Mouse (Mus musculus) limb, embryonic 11.5 days (tissue): ENCODE results near the gene Lrrc47. TPM values are rescaled to one million over a fixed set of nuclear protein-coding genes. Genes with fewer than 3 reads are reported as not detected.

Source experiments
- ATAC-seq: fragments of 200-750 bp; cut with Nextera tagmentation; 2 replicates; pipeline ENCODE4 v1.8.0; 2017; ENCODE audit warnings: low read depth; ENCODE audit not compliant: insufficient number of reproducible peaks, low FRiP score, low TSS enrichment
- DNase-seq: peaks from one replicate; pipeline ENCODE4 v3.0.0-alpha.2; 2015; ENCODE audit warnings: low spot score
- H3K27ac ChIP-seq: fragments of 300-500 bp; sonication (generic); replicated peaks from 2 replicates; pipeline ENCODE4 v1.5.1; 2014; ENCODE audit warnings: low read depth, mild to moderate bottlenecking, low read length
- H3K27me3 ChIP-seq: fragments of 300-500 bp; sonication (generic); 2 replicates; pipeline ENCODE4 v1.6.1; 2014; ENCODE audit warnings: mild to moderate bottlenecking, low read length, mixed read lengths; ENCODE audit not compliant: control insufficient read depth, insufficient read depth
- H3K36me3 ChIP-seq: fragments of 300-500 bp; sonication (generic); 2 replicates; pipeline ENCODE4 v1.6.1; 2014; ENCODE audit warnings: mild to moderate bottlenecking, low read length, moderate library complexity, mixed read lengths; ENCODE audit not compliant: control insufficient read depth, insufficient read depth
- H3K4me1 ChIP-seq: fragments of 300-500 bp; sonication (generic); 2 replicates; pipeline ENCODE4 v1.6.1; 2014; ENCODE audit warnings: low read length, mixed read lengths; ENCODE audit not compliant: control insufficient read depth, insufficient read depth
- H3K4me2 ChIP-seq: fragments of 300-500 bp; sonication (generic); 2 replicates; pipeline ENCODE4 v1.6.1; 2014; ENCODE audit warnings: low read depth, mild to moderate bottlenecking, moderate library complexity; ENCODE audit not compliant: severe bottlenecking
- H3K4me3 ChIP-seq: fragments of 300-500 bp; sonication (generic); 2 replicates; pipeline ENCODE4 v1.5.1; 2014; ENCODE audit warnings: low read depth, low read length
- H3K9ac ChIP-seq: fragments of 300-500 bp; sonication (generic); 2 replicates; pipeline ENCODE4 v1.6.1; 2014; ENCODE audit warnings: mild to moderate bottlenecking, low read length
- H3K9me3 ChIP-seq: fragments of 300-500 bp; sonication (generic); 2 replicates; pipeline ENCODE4 v1.6.1; 2016; ENCODE audit warnings: low read length; ENCODE audit not compliant: control insufficient read depth
- WGBS: fragments of 180-500 bp; shearing (Covaris S2); extraction: QIAGEN DNeasy Blood & Tissue Kit; methylation state at CpG from one replicate; pipeline ENCODE4 v1.1.7; 2014; 5-methylcytosine and 5-hydroxymethylcytosine counted together
- polyA plus RNA-seq: library from polyadenylated mRNA; unstranded; fragments of >200 nt; fragmentation: Nextera tagmentation; extraction: Ambion mirVana; gene quantifications from 2 replicates; pipeline ENCODE4 v1.2.1, GENCODE M21; 2014

The Lrrc47 gene
- polyA plus RNA-seq, 1 experiment from 2014 or later, result 14.9 TPM

DNA sequence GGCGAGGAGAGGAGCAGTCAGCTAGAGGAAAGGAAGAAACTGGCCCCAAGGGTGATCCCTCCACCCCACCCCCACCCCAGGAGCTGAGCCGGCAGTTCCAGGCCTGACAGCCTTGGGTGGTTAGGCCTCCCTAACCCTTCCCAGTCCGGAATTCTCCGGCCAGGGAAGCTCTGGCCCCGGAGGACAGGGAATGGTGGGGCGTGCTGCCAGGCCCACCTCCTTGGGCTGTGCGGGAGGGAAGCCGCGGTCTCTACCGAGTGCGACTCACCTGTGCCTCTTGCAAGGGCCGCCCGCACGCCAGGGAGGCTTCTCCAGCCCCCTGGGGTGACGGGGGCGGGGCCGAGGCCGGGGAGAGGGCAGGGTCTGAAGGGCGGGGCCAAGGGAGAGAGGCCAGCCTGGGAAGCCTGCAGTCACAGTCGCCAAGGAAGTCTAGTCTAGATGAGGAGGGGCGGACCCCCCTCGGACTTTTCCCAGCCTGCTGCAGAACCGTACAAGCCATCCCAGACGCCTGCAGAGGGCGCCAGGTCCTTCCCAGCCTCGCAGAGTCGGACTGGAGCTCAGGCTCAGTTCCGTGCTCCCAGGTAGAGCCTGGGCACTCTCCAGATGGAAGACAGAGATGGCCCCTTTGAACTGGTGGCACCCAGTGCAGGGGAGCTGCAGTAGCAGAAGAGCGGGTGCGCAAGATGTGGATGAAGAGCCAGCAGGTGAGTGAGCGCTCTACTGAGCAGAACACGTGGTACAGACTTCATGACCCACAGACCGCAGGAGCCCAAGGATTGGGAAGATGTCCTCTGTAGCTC lies 14.3 kb downstream of the Lrrc47 start, which contains the start of gene Smim1:
Gene Smim1, minus strand, starts transcription at position 590 of the 800 bp plus-strand sequence.
- no peak within 1 kb of the TSS for H3K27ac ChIP-seq
- 2% methylated on average over 33 of the region's 33 CpGs for WGBS
- ATAC-seq (peak; percentile 25; the same call in 1 of the 2 replicates), DNase-seq (peak; percentile 68)
- H3K27me3 ChIP-seq, result peaks cover 26% of the 10 kb centered on the region
- H3K4me2 ChIP-seq, result peak within 1 kb of the TSS; percentile 45
- H3K4me1 ChIP-seq, result peaks cover 8% of the 10 kb centered on the region
- peak within 1 kb of the TSS; percentile 20 for H3K4me3 ChIP-seq
- H3K9me3 ChIP-seq, result no peaks in the 10 kb centered on the region
- peaks cover 14% of the 10 kb centered on the region for H3K36me3 ChIP-seq
- H3K9ac ChIP-seq, result peak within 1 kb of the TSS; percentile 40; the same call in 1 of the 2 replicates

DNA sequence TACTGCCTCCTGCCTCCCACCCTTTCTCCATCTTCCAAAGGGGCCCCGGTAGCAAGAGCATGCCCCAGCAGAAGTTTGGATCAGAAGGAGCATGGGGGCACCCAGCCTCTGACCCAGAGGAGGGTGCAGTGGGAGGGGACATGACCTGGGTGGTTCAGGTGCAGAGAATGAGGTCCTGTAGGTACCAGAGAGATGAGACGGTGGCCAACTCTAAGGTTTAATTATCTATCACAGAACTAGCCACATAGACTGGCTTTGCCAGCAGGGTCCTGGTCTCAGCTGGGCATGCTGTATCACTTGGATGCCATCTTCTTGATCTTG lies 14.9 kb downstream of the Lrrc47 start:
- no peak for ATAC-seq
- H3K4me3 ChIP-seq, result peak overlapping the region; percentile 20; the same call in 1 of the 2 replicates
- no peak overlapping the region for H3K27ac ChIP-seq
- peak overlapping the region; percentile 45 for H3K4me2 ChIP-seq
- H3K36me3 ChIP-seq, result peaks cover 9% of the 10 kb centered on the region
- peaks cover 26% of the 10 kb centered on the region for H3K27me3 ChIP-seq
- DNase-seq, result no peak
- H3K9ac ChIP-seq, result no peak overlapping the region
- no peaks in the 10 kb centered on the region for H3K9me3 ChIP-seq
- H3K4me1 ChIP-seq, result peaks cover 8% of the 10 kb centered on the region
- WGBS, result 28% methylated on average over 2 of the region's 2 CpGs

DNA sequence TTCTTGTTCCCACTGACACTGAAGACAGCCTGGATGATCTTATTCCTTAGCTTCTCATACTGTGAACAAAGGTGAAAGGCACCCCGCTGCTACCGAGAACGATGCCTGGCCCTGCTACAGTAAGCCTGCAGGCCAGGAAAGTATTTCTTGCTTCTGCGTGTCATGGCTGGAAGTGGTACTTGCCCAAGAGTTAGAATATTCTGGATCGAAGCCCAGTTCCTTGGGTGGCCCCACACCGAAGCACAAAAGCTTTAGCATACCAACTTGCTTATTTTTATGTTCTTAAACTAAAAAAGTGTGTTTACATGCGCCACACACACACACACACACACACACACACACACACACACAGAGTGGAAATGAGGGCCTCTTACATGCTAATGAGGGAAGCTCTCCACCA lies 16.5 kb downstream of the Lrrc47 start:
- Histone ChIP-seq H3K27me3 (peaks cover 26% of the 10 kb centered on the region), H3K36me3 (no peaks in the 10 kb centered on the region)
- WGBS, result 80% methylated on average over 7 of the region's 7 CpGs

GRCm38 (mm10) chr4:154028646-154029045 lies 17.1 kb downstream of the Lrrc47 start:
- DNase-seq (peak; percentile 32), ATAC-seq (no peak)

More for the DNA sequence above, 16.5 kb downstream of the Lrrc47 start:
- no peak for DNase-seq
- H3K4me1 ChIP-seq, result peaks cover 8% of the 10 kb centered on the region
- no peaks in the 10 kb centered on the region for H3K9me3 ChIP-seq
- no peak for ATAC-seq
- no peak overlapping the region for H3K4me3 ChIP-seq
- no peak overlapping the region for H3K4me2 ChIP-seq
- no peak overlapping the region for H3K27ac ChIP-seq
- H3K9ac ChIP-seq, result no peak overlapping the region

GRCm38 (mm10) chr4:154037123-154037522 lies 25.6 kb downstream of the Lrrc47 start:
- DNase-seq, result no peak
- H3K36me3 ChIP-seq, result no peaks in the 10 kb centered on the region
- ATAC-seq, result no peak
- H3K4me1 ChIP-seq, result no peaks in the 10 kb centered on the region
- no peak overlapping the region for H3K9ac ChIP-seq
- H3K4me3 ChIP-seq, result no peak overlapping the region
- H3K9me3 ChIP-seq, result no peaks in the 10 kb centered on the region
- H3K4me2 ChIP-seq, result no peak overlapping the region
- WGBS, result 43% methylated on average over 3 of the region's 3 CpGs
- H3K27ac ChIP-seq, result no peak overlapping the region
- H3K27me3 ChIP-seq, result no peaks in the 10 kb centered on the region

More at GRCm38 (mm10) chr4:154028646-154029045, 17.1 kb downstream of the Lrrc47 start:
- no peaks in the 10 kb centered on the region for H3K9me3 ChIP-seq
- H3K27ac ChIP-seq, result no peak overlapping the region
- no peak overlapping the region for H3K4me2 ChIP-seq
- H3K4me1 ChIP-seq, result peaks cover 8% of the 10 kb centered on the region
- peaks cover 24% of the 10 kb centered on the region for H3K27me3 ChIP-seq
- H3K9ac ChIP-seq, result no peak overlapping the region
- H3K36me3 ChIP-seq, result no peaks in the 10 kb centered on the region
- no peak overlapping the region for H3K4me3 ChIP-seq

DNA sequence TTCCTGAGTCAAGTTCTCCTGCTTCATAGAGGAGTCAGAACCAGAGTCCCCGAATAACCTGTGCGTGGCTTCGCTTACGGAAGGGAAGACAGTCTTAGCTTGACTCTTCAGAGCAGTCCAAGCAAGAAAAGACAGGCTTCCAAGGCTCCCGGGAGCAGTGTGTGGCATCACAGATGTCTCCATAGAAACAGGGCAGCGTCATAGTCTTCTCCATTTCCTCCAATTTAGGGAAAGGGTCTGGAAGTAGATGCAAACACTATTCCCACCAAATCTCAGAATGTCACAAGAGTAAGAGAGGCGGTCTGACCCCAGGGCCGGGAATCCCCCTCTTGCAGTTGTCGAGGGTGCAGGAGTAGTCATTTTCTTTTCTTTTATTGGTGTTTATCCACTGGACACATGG lies 31.0 kb downstream of the Lrrc47 start, which contains the start of gene Ccdc27:
Gene Ccdc27, minus strand, starts transcription at position 101 of the 400 bp plus-strand sequence.
- H3K27me3 ChIP-seq, result no peaks in the 10 kb centered on the region
- 86% methylated on average over 9 of the region's 9 CpGs for WGBS
- no peaks in the 10 kb centered on the region for H3K4me1 ChIP-seq
- DNase-seq (no peak), ATAC-seq (no peak)
- no peak within 1 kb of the TSS for H3K27ac ChIP-seq
- no peak within 1 kb of the TSS for H3K4me3 ChIP-seq
- no peak within 1 kb of the TSS for H3K4me2 ChIP-seq
- no peaks in the 10 kb centered on the region for H3K36me3 ChIP-seq
- H3K9ac ChIP-seq, result no peak within 1 kb of the TSS
- H3K9me3 ChIP-seq, result no peaks in the 10 kb centered on the region

- Histone ChIP-seq H3K27me3 (no peaks in the 10 kb centered on the region), H3K36me3 (no peaks in the 10 kb centered on the region), H3K27ac (no peak overlapping the region), H3K9ac (no peak overlapping the region), H3K4me1 (no peaks in the 10 kb centered on the region), H3K9me3 (no peaks in the 10 kb centered on the region), H3K4me2 (no peak overlapping the region), H3K4me3 (no peak overlapping the region)
- ATAC-seq (no peak), DNase-seq (no peak)
- WGBS, result 73% methylated on average over 5 of the region's 5 CpGs
These were observed 34.3 kb downstream of the Lrrc47 start for GRCm38 (mm10) chr4:154045837-154046236.

DNA sequence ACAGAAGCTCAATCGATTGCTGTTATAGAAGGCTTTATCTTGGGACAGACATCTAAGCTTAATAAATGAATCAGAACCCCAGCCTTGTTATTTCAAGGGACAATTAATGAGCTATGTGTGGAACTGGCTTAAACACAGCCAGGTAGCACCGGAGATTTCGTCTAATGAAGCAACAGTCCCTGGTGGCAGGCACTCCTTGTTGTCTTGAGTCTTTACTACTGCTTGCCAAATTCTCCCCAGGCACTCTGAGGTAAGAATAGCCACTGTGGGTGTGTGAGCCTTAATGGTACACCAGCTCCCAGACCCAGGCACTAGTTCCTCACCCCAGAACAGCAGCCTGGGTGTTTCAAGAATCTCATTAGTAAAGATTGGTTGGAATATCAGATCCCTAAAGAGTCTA lies 39.9 kb downstream of the Lrrc47 start:
- Histone ChIP-seq H3K9me3 (no peaks in the 10 kb centered on the region), H3K36me3 (no peaks in the 10 kb centered on the region), H3K4me3 (no peak overlapping the region), H3K4me2 (no peak overlapping the region), H3K27ac (no peak overlapping the region), H3K9ac (no peak overlapping the region), H3K27me3 (no peaks in the 10 kb centered on the region), H3K4me1 (no peaks in the 10 kb centered on the region)
- DNase-seq (no peak), ATAC-seq (no peak)
- 83% methylated on average over 3 of the region's 3 CpGs for WGBS
